Comparison of ENCODE assay signal across 8 mouse cellular contexts in the genomic region with DNA sequence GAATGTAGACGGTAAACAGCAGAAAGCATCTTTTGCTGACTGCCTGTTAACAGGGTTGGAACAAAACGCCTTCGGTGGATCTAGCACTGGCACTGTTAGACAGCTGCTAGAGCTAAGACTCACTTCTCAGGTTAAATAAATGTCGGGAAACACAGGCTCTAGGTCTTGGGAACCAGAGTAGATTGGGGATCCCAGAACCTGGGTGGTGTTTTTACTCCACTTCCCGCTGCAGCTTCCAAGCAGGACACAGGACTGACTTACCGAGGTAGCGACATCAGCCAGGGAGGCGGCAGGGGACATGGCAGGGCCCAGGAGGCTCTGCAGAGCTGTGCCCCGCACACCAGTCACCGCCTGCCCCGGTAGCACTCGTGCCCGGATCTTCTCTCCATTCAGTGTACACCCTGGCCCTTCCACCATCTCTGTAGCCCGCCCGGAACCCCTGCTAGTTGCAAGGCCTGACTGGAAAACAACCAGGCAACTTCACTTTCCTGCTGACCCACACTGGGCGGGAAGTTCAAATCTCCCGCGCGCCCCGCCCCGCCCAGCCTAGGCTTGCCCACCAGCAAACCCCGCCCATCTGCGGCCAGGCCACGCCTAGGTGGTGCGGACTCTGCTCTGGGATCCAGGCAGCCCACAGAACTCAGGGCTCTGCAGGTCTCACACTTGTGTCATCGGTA. TPM values are rescaled to one million over a fixed set of nuclear protein-coding genes. Genes with fewer than 3 reads are reported as not detected.
A peak's percentile ranks its signal among the peaks of the same experiment; 100 is the strongest.
DNase-seq lines count a peak whose midpoint lies in the region; ATAC-seq lines count a peak whose summit lies in the region.

Neil3 (minus strand) TSS at position 571 of the 677 bp plus-strand sequence.

- peaks cover 49% of the 10 kb centered on the region for H3K79me2 ChIP-seq in macrophage (ENCODE audit: inconsistent target)

- peaks cover 16% of the 10 kb centered on the region for H3K4me1 ChIP-seq in forebrain, embryonic 15.5 days

- H3K4me3 ChIP-seq in forebrain, embryonic 15.5 days, result peak within 1 kb of the TSS; percentile 48
- peak within 1 kb of the TSS; percentile 68 for H3K4me3 ChIP-seq in macrophage (ENCODE audit: inconsistent target)

- H3K4me2 ChIP-seq in forebrain, embryonic 15.5 days (replicated peaks), result peak within 1 kb of the TSS; percentile 79

- no peaks in the 10 kb centered on the region for H3K27me3 ChIP-seq in forebrain, embryonic 15.5 days

- 1% methylated on average over 26 of the region's 26 CpGs for WGBS in forebrain, embryonic 15.5 days
- WGBS in macrophage (ENCODE audit: missing documents), result 2% methylated on average over 26 of the region's 26 CpGs

- peak; percentile 49 for DNase-seq in MEL-GATA-1-ER (ENCODE audit: extremely low read depth, low read depth)
- DNase-seq in cerebellum, adult 11 months, result peak; percentile 3
- DNase-seq in heart, postnatal 4 days, result peak; percentile 91
- DNase-seq in layer of hippocampus, postnatal 25 days (ENCODE audit: extremely low spot score in 1 of 2, low spot score in 1 of 2), result peak; percentile 9 to 22
- DNase-seq in right cerebral cortex, adult 18-20 months, result peak; percentile 12
- peak; percentile 87 for DNase-seq in urinary bladder, postnatal 14 days (ENCODE audit: low spot score)

- H3K27ac ChIP-seq in forebrain, embryonic 15.5 days (replicated peaks), result no peak within 1 kb of the TSS
- peak within 1 kb of the TSS; percentile 48 for H3K27ac ChIP-seq in macrophage

- ATAC-seq in forebrain, embryonic 15.5 days (replicated peaks), result peak; percentile 97

- H3K36me3 ChIP-seq in forebrain, embryonic 15.5 days, result no peaks in the 10 kb centered on the region
- H3K36me3 ChIP-seq in macrophage (ENCODE audit: inconsistent target), result no peaks in the 10 kb centered on the region

- peak within 1 kb of the TSS; percentile 48 for H3K9ac ChIP-seq in forebrain, embryonic 15.5 days (replicated peaks)

- no peaks in the 10 kb centered on the region for H3K9me3 ChIP-seq in forebrain, embryonic 15.5 days

RNA-seq across cellular contexts. Expression of gene Neil3, which starts in this region (rescaled TPM):
- 16.0 and 17.0 TPM in 2 replicates for polyA plus RNA-seq in forebrain, embryonic 15.5 days (2015; fragmentation: Nextera tagmentation; extraction: Ambion mirVana)
- total RNA-seq in heart, postnatal 4 days (2021), result 10 to 100 TPM; 14.3 to 17.2 TPM
- under 1 TPM; 0.37 to 0.61 TPM for total RNA-seq in layer of hippocampus, postnatal 25 days (2021)
- total RNA-seq in macrophage (2018; cell fraction: chromatin; rRNA removed), result 10 to 100 TPM in 9 of 26 experiments, 1 to 10 TPM in 17; 1.1 to 47.6 (median 9.0) TPM
- total RNA-seq in macrophage (2018; cell fraction: cytosol; rRNA removed), result 1 to 10 TPM in 7 of 26 experiments, under 1 TPM in 19; 0.26 to 2.2 (median 0.74) TPM
- total RNA-seq in macrophage (2018; cell fraction: nucleus; rRNA removed), result 10 to 100 TPM in 4 of 26 experiments, 1 to 10 TPM in 22; 1.1 to 64.2 (median 4.5) TPM
- polyA plus RNA-seq in macrophage (2018), result 0.26 to 3.5 TPM (median 2.9 TPM) in 3 replicates

Comparison
In these comparisons a context has a peak if more than half of its experiments do, and no peak if none do; other contexts are left out.
1. RNA of gene Neil3 (total RNA-seq): 14.3 to 17.2 TPM in heart, postnatal 4 days; 0.37 to 0.61 TPM in layer of hippocampus, postnatal 25 days; every median in the first group is over 4 times any median in the second.
2. Peak in DNase-seq in layer of hippocampus, postnatal 25 days; RNA of the gene not detected or under 1 TPM.
3. DNase-seq: peak in every context shown above with its lines; median percentile 91 in heart, postnatal 4 days; 87 in urinary bladder, postnatal 14 days; 49 in MEL-GATA-1-ER; 16 in layer of hippocampus, postnatal 25 days; 12 in right cerebral cortex, adult 18-20 months; 3 in cerebellum, adult 11 months.